Mouse (Mus musculus) myocyte (in vitro differentiated cells): ENCODE results near the gene Ecsit.

Source experiments
- MAX ChIP-seq: IDR thresholded peaks from one replicate; pipeline ENCODE4 v1.6.1; 2011; ENCODE audit warnings: low read depth, mild to moderate bottlenecking, control low read depth
- POLR2A ChIP-seq: IDR thresholded peaks from one replicate; pipeline ENCODE4 v1.6.1; 2011; ENCODE audit warnings: low read depth, mild to moderate bottlenecking, control low read depth, moderate library complexity; ENCODE audit not compliant: insufficient read length
- TCF3 ChIP-seq: IDR thresholded peaks from one replicate; pipeline ENCODE4 v1.6.1; 2011; ENCODE audit warnings: low read depth, control low read depth; ENCODE audit not compliant: insufficient read length
- USF1 ChIP-seq: IDR thresholded peaks from one replicate; pipeline ENCODE4 v1.6.1; 2011; ENCODE audit warnings: low read depth, mild to moderate bottlenecking, control low read depth, moderate library complexity

DNA sequence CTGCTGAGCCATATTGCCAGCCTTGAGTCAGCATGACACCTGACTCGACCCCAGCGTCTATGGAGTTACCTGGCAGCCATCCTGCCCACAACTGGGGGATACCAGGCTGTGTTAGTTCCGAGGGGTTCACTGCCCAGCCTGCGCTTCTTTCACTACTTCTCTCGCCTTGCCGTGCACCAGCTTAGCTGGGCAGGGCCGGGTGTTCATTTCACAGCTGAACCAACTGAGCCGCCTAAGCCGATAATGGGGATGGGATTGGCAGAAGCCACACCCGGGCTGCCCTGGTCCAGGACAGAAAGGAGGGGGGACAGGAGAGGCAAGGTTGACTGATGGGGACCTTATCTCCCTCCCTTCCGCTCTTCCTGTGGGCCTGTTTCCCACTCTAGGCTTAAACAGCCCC, 35.9 kb downstream of the Ecsit start:
- TF ChIP-seq MAX, result no peak
- TF ChIP-seq USF1, result no peak
- no peak for TF ChIP-seq POLR2A
- no peak for TF ChIP-seq TCF3
